Mouse (Mus musculus) heart, embryonic 12.5 days (tissue): ENCODE results near the gene Frk. TPM values are rescaled to one million over a fixed set of nuclear protein-coding genes. Genes with fewer than 3 reads are reported as not detected.
"Not testable (repeated sequence)": the region's sequence is repeated elsewhere in the genome, so short reads cannot be mapped to it uniquely, and the experiment has no call there.

Experiments used
- ATAC-seq: fragments of 200-750 bp; cut with Nextera tagmentation; 2 replicates; pipeline ENCODE4 v1.8.0; 2017; ENCODE audit warnings: moderate TSS enrichment, moderate library complexity; ENCODE audit not compliant: insufficient number of reproducible peaks, low FRiP score
- H3K27ac ChIP-seq: fragments of 300-500 bp; sonication (generic); 2 replicates; pipeline ENCODE4 v1.5.1; 2016; ENCODE audit warnings: mild to moderate bottlenecking, moderate library complexity; ENCODE audit not compliant: poor library complexity, severe bottlenecking
- H3K27me3 ChIP-seq: fragments of 300-500 bp; sonication (generic); replicated peaks from 2 replicates; pipeline ENCODE4 v1.6.1; 2016; ENCODE audit warnings: mild to moderate bottlenecking, moderate library complexity
- H3K36me3 ChIP-seq: fragments of 300-500 bp; sonication (generic); 2 replicates; pipeline ENCODE4 v1.6.1; 2016; ENCODE audit warnings: mild to moderate bottlenecking, moderate library complexity
- H3K4me1 ChIP-seq: fragments of 300-500 bp; sonication (generic); replicated peaks from 2 replicates; pipeline ENCODE4 v1.6.1; 2016; ENCODE audit warnings: mild to moderate bottlenecking
- H3K4me2 ChIP-seq: fragments of 300-500 bp; sonication (generic); 2 replicates; pipeline ENCODE4 v1.6.1; 2016; ENCODE audit warnings: mild to moderate bottlenecking, moderate library complexity
- H3K4me3 ChIP-seq: fragments of 300-500 bp; sonication (generic); 2 replicates; pipeline ENCODE4 v1.5.1; 2016; ENCODE audit warnings: mild to moderate bottlenecking
- H3K9ac ChIP-seq: fragments of 300-500 bp; sonication (generic); 2 replicates; pipeline ENCODE4 v1.6.1; 2016; ENCODE audit warnings: mild to moderate bottlenecking, moderate library complexity
- H3K9me3 ChIP-seq: fragments of 300-500 bp; sonication (generic); replicated peaks from 2 replicates; pipeline ENCODE4 v1.6.1; 2016; ENCODE audit warnings: mild to moderate bottlenecking, moderate library complexity
- WGBS: fragments of 180-500 bp; shearing (Covaris S2); methylation state at CpG from one replicate; pipeline ENCODE4 v1.1.7; 2016; 5-methylcytosine and 5-hydroxymethylcytosine counted together
- polyA plus RNA-seq: library from polyadenylated mRNA; unstranded; fragments of >200 nt; fragmentation: Nextera tagmentation; extraction: Ambion mirVana; gene quantifications from 2 replicates; pipeline ENCODE4 v1.2.1, GENCODE M21; 2016

Gene Frk
- polyA plus RNA-seq, 1 experiment from 2014 or later = 4.4 TPM

DNA sequence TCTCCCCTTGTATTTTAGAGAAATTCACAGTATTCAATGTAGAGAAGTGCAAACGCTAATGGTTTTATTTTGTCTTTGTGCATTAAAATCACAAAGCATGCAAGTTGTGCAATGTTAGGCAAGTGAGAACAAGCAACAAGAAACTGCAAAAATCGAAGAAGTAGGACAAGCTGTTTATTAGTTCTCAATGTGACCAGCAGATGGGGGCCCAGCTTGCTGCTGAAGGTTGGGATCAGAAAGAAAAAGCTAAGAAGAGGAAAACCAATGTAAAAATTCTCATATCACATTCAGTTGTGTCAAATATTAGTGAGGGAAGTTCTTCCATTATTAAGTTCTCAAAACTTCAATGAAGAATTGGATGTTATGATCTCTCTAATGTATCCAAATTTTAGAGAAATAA lies 134.0 kb downstream of the Frk start:
- no peaks in the 10 kb centered on the region for H3K4me1 ChIP-seq
- no peak overlapping the region for H3K27ac ChIP-seq
- H3K36me3 ChIP-seq = no peaks in the 10 kb centered on the region
- H3K4me3 ChIP-seq = no peak overlapping the region
- no peak for ATAC-seq
- no peak overlapping the region for H3K4me2 ChIP-seq
- H3K9me3 ChIP-seq = no peaks in the 10 kb centered on the region
- no peaks in the 10 kb centered on the region for H3K27me3 ChIP-seq
- 48% methylated on average over 2 of the region's 2 CpGs for WGBS
- no peak overlapping the region for H3K9ac ChIP-seq

DNA sequence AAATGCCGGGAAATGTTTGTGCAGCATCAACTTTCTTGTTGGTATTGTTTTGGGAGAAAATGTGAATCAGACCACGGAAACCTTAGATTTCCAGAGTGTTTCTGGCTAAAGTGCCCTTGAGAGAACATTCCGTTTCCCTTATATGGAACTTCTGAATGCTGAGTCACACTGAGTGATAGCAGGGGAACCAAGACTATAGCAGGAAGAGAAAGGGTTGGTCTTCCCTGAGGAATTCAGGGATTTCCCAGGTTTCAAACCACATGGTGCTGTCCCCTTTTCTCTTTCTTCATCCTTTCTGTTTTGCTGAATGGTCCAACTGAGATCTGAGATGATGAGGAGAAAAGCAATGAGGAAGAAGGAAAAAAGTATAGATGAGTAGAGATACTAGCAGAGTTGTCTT lies 135.3 kb downstream of the Frk start:
- no peaks in the 10 kb centered on the region for H3K4me1 ChIP-seq
- H3K36me3 ChIP-seq = no peaks in the 10 kb centered on the region
- no peak overlapping the region for H3K4me3 ChIP-seq
- no peak overlapping the region for H3K27ac ChIP-seq
- H3K9ac ChIP-seq = no peak overlapping the region
- H3K27me3 ChIP-seq = no peaks in the 10 kb centered on the region
- 40% methylated on average over 3 of the region's 3 CpGs for WGBS
- no peaks in the 10 kb centered on the region for H3K9me3 ChIP-seq
- no peak overlapping the region for H3K4me2 ChIP-seq
- no peak for ATAC-seq

DNA sequence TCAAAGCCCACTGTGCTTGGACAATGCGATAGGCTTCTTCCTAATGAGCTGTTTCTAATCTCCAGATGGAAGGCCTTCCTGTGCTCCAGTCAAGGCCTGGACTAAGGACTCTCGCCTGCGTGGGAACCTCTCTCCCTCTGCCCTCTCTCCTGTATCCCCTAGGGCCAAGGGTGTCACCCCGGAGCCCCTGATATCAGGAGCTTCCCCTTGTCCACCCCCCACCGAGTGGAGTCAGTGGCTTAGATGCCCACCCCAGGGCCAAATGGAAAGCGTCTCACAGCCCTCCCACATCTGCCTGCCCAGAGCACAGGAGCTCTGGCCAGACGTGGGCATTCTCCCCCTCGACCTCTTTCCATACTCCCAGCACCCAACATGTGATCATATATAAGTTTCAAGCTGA lies 137.3 kb downstream of the Frk start:
- not testable (repeated sequence) for H3K4me1 ChIP-seq, H3K36me3 ChIP-seq, H3K4me3 ChIP-seq, H3K27ac ChIP-seq, H3K27me3 ChIP-seq, H3K9ac ChIP-seq, H3K4me2 ChIP-seq, H3K9me3 ChIP-seq, ATAC-seq
- WGBS = 67% methylated on average over 8 of the region's 8 CpGs

DNA sequence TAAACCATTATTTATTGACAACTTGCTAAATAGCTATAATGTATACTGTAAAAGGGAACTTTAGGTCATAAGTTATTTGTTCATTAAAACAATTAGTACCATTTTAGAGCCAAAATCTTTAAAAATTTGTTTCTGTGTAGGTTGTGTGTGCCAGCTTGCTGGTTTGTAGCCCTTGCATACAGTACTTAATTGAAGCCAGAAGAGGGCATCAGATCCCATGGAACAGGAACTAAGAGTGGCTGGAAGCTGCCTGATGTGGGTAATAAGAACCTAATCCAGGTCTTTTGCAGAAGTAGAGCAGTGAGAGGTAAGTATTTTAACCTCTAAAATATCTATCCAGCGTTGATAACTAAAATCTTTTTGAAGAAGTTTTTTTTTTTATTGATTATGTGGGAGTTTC lies 155.0 kb downstream of the Frk start:
- Histone ChIP-seq H3K4me2 (no peak overlapping the region), H3K4me3 (no peak overlapping the region), H3K36me3 (no peaks in the 10 kb centered on the region), H3K9ac (no peak overlapping the region), H3K9me3 (no peaks in the 10 kb centered on the region), H3K27ac (no peak overlapping the region), H3K27me3 (no peaks in the 10 kb centered on the region), H3K4me1 (no peaks in the 10 kb centered on the region)
- no peak for ATAC-seq
- WGBS = 59% methylated on average over 1 of the region's 1 CpGs

Other genes with a start within 250 kb of the Frk start
- gene Tspyl1, start 201.2 kb upstream of the Frk start, polyA plus RNA-seq = 81.2 and 85.1 TPM in 2 replicates
- 25.6 and 27.5 TPM in 2 replicates for gene Tspyl4, start 186.0 kb upstream of the Frk start, polyA plus RNA-seq
- gene Col10a1, start 93.4 kb upstream of the Frk start, polyA plus RNA-seq = 0.17 and 0.28 TPM in 2 replicates
- gene Nt5dc1, start 64.8 kb upstream of the Frk start, polyA plus RNA-seq = 6.8 and 7.0 TPM in 2 replicates